Mouse (Mus musculus): ENCODE measurements around the gene Mrm3. TPM values are rescaled to one million over a fixed set of nuclear protein-coding genes. Genes with fewer than 3 reads are reported as not detected.
"Not testable (repeated sequence)": the region's sequence is repeated elsewhere in the genome, so short reads cannot be mapped to it uniquely, and the experiment has no call there.

Mrm3 gene
- total RNA-seq (2021), result 10 to 100 TPM; 12.9 to 14.8 TPM
- long read RNA-seq, experiment 1, transcript Mrm3-201 (4 exons, 1,510 nt), result major isoform, 23 of 26 reads
- long read RNA-seq, experiment 1, partial matches to known transcripts, result 0 of 26 reads
- long read RNA-seq, experiment 1, other reads (novel, unspliced or antisense), result 3 of 26 reads
- long read RNA-seq, experiment 2, transcript Mrm3-201 (4 exons, 1,510 nt), result major isoform, 17 of 19 reads
- long read RNA-seq, experiment 2, partial matches to known transcripts, result 0 of 19 reads
- long read RNA-seq, experiment 2, other reads (novel, unspliced or antisense), result 2 of 19 reads

DNA sequence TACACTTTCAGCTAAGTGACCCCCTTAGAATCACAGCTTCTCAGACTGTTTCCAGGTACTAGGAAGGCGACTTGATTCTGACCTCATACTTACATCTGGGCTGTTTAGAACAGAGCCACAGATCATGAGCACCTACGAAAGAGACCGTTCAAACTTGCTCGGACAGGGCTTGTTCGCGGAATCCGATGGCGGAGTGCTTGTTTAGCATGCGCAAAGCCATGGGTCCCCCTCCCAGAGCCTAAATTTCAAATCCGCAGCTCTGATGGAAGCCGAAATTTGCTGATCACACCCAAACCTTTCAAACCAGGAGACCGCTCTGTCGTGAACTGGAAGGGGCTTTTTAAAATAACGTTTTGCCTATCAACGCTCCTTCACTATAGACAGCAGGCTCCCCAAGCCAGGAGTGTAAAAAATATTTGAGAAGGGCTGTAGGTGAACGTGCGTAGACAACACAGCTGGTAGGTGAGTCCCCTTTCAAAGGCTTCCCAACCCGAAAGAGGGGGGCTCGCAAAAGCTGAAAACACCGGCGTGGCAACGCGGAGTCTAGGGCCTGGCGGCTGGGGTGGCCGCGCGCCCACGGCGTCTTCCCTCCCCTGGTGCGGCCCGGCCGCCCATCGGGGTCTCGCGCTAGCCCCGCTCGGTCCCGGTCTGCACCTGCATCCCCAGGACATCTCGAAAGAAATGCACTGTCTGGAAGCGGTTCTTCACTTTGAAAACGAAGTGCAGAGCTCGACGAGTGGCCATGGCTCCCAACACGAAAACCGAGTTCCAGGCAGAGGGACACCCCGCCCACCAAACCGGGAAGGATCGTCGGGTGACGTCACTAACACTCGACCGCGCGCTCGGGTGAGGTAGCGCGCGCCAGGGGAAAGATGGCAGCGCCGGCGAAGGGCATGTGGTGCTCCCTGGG is at the start of gene Mrm3, which contains the start of gene Glod4:
Gene Mrm3 (plus strand): TSS at position 815 of the 910 bp plus-strand sequence.
Gene Glod4 (minus strand): TSS at position 825 of the 910 bp plus-strand sequence.
- DNase-seq (ENCODE audit: low spot score in 2 of 2), result peak; percentile 86 to 93

DNA sequence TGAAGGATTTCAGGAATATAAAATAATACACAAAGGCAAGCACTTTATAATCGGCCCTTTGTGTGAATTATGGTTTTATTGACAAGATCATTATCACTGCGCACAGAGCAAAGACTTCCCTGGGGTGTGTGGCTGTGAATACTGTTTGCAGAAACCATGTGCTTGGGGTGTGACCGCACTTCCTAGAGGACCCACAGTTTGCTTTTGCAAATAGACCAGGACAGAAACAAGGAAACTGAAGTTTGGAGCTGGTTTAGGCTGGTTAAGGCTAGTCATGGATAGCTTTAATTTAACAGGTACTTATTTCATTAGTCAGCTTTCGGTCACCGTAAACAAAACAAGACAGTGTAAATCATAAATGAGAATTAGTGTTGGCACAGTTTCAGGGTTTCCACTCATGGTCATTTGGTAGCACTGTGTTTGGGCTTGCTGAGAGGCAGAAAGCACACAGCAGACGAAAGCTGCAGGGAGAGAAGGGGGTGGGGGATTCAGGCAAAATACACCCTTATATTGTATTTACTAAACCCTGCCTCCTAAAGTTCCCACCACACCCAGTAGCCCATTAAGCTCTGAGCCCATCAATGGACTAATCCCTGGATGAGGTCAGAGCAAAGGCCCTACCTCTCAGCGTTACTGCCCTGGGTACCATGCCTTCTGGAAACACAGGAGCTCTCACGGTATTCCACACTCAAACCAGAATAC is 47.1 kb upstream of the Mrm3 start:
- DNase-seq (ENCODE audit: low spot score in 2 of 2), result no peak

- no peak for DNase-seq (ENCODE audit: low spot score in 2 of 2)
These were observed 46.5 kb upstream of the Mrm3 start for GRCm38 (mm10) chr11:76196977-76197469.

- peak; percentile 88 to 89 for DNase-seq (ENCODE audit: low spot score in 2 of 2)
These were observed 41.5 kb upstream of the Mrm3 start for GRCm38 (mm10) chr11:76201761-76202674.

GRCm38 (mm10) chr11:76206793-76207192 is 36.7 kb upstream of the Mrm3 start:
- DNase-seq (ENCODE audit: low spot score in 2 of 2), result no peak

GRCm38 (mm10) chr11:76210228-76210985 is 33.1 kb upstream of the Mrm3 start:
- DNase-seq (ENCODE audit: low spot score in 2 of 2), result no peak

DNA sequence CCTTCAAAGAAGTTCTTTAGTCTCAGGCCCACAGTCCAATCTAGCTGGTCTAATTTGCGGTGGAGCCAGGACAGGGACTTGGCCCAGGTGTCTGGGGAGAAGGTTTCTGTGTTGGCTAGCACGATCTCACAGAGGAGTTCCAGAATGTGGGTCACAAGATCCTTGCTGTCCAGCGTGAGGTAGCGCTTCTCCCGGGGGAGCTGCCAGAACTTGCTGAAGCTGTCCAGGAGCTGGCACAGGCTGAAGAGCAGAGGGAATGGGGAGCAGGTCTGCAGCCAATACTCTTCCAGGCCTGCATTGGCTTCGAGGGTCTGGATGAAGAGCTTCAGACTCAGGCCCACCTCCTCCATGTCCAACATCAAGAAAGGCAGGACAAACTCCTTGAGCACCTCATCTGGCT is 31.9 kb upstream of the Mrm3 start:
- not testable (repeated sequence) for DNase-seq (ENCODE audit: low spot score in 2 of 2)

DNA sequence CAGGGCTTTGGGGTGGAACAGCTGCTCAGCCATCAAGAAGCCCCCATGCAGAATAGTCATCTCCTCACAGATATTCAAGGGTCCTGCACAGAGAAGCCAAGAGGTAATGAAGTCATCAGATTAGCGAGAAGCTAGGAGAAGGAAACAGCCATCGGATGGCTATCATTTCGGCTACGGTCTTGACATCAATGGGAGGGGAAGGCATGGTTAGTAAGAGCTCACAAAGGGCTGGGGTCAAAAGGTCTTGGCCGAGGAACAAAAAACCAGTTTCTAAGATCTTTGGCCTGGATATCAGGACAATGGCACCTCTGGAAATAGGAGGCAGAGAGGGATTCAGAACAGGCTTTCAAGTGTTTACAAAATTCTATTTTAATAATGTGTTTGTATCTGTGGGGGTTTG is 29.7 kb upstream of the Mrm3 start:
- DNase-seq (ENCODE audit: low spot score in 2 of 2), result no peak

- no peak for DNase-seq (ENCODE audit: low spot score in 2 of 2)
These were observed 28.5 kb upstream of the Mrm3 start for GRCm38 (mm10) chr11:76215011-76215410.

- no peak for DNase-seq (ENCODE audit: low spot score in 2 of 2)
These were observed 27.4 kb upstream of the Mrm3 start for GRCm38 (mm10) chr11:76216049-76216540.

DNA sequence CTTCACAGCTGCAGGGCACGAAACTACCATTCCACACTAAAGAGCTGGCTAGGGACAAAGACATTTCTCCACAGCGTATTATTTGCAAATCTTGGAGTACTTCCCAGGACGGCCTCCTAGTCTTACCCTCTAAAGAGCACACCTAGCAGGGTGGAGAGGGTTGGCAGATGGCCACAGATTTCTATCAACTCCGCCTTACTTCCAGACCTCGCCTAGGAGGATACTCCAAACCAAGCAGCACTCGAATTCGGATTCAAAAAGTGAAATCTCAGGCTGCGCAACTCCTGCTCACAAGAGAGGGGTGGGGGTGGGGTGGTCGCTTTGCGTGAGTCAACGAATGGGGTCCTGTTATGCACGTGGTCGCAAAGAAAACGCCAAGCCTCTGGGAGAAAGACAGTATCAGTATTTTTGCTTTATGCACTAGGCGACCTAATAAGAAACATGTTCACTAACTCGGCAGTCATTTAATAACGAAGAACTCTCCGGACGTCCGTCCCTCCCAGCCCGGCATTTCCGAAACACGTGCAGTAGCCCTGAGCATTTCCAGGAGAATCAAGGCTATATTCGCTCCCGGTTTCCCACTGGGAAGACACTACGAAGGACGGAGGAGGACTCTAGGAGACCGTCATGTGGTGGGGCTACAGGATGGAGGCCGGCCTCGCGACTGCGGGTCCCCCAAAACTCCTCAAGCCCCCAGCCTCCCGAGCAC is 26.7 kb upstream of the Mrm3 start:
- peak in 1 of 2 experiments; percentile 13 for DNase-seq (ENCODE audit: low spot score in 2 of 2)

DNA sequence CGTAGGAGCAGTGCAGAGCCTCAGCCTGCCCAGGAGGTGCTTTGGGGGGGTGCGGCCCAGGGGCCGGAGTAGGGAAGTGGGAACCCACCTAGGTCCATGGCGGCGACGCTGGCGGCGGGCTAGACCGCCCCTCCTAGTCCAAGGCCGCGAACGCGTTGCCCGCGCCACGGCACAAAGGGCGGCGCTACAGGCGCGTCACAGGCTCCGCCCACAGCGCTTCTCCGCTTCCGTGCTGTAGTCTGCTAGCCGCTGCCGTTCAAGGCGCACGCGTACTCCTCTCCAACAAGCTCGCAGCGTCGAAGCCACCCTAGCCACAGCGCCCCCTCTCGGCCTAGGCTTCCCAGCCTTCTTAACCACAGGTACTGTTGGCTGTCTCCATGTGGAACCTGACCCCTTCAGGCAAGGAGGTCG is 26.1 kb upstream of the Mrm3 start, which contains the start of the genes Dbil5 and Gemin4:
Gene Dbil5 (plus strand): TSS at position 219 of the 411 bp plus-strand sequence.
Gene Gemin4 (minus strand): TSS at position 275 of the 411 bp plus-strand sequence.
- peak; percentile 92 to 96 for DNase-seq (ENCODE audit: low spot score in 2 of 2)

DNA sequence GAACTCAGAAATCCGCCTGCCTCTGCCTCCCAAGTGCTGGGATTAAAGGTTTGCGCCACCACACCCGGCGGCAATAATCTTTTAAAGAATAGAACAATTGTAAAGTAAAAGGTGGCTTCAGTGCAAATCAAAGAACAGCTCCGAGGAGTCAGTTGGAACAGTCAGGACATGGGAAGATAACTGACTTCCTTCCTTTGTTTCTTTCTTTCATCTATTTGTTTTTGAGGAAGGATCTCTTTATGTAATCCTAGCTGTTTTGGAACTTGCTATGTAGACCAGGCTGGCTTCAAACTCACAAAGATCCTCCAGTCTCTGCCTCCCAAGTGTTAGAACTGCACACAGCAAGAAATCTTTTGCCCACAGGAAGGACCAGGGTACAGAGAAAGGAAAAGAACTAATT is 18.9 kb upstream of the Mrm3 start:
- DNase-seq (ENCODE audit: low spot score in 2 of 2), result no peak

GRCm38 (mm10) chr11:76225051-76225450 is 18.5 kb upstream of the Mrm3 start:
- DNase-seq (ENCODE audit: low spot score in 2 of 2), result no peak

DNA sequence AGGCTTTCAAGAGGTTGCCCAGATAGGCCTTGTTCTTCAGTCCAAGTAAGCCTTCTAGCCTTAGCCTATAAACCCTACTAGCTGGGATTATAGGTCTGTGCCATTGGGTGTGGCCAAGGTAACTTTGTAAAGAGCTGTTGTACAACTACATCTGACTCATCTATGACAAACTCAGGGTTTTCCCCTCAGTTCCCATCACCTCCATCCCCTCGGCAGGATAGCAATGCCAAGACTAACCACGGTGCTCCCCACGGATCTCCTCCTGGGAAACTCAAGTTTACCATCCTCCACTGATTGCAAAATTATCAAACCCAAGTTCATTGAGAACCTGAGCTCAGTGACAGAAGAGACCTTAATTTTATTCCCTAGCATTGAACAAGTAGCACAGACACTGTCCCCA is 7.4 kb upstream of the Mrm3 start:
- DNase-seq (ENCODE audit: low spot score in 2 of 2), result no peak

- no peak for DNase-seq (ENCODE audit: low spot score in 2 of 2)
These were observed 3.8 kb upstream of the Mrm3 start for GRCm38 (mm10) chr11:76239750-76240149.

- DNase-seq (ENCODE audit: low spot score in 2 of 2), result no peak
These were observed 464 bp downstream of the Mrm3 start for GRCm38 (mm10) chr11:76243811-76244546.

GRCm38 (mm10) chr11:76246439-76246838 is 2.9 kb downstream of the Mrm3 start:
- no peak for DNase-seq (ENCODE audit: low spot score in 2 of 2)

Measured in gastrocnemius, postnatal 4 days (tissue).